Mouse (Mus musculus): ENCODE measurements around the gene Fam92b.

DNA sequence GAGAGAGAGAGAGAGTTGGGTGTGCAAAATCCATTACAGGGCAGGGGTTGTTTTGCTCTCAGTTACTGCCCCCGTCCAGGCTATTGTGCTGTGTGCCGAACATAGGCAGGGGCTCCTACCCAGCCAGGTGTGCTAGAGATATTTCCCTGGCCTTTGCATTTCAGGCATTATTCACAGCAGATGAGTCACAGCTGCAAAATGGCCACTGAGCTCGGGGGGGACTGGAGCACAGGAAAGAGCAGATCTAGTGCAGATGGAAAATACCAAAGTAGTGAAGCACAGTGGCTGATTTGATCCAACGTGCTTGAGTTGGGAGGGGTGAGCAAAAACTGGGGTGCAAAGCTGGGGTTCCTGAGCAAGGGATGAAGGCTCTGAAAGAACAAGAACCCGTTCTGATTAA, 56.3 kb downstream of the Fam92b start:
- TF ChIP-seq CTCF (IDR thresholded peaks at IDR 0.05; ENCODE audit: insufficient read depth, low read length) (no peak), POLR2A (IDR thresholded peaks at IDR 0.05; ENCODE audit: borderline replicate concordance, extremely low read depth, low read depth, low read length) (no peak)

Data from lung, adult 2 months (tissue).